Mouse (Mus musculus): ENCODE measurements around the gene Smad9.

Smad9 gene

GRCm38 (mm10) chr3:54809111-54809510, 53.7 kb downstream of the Smad9 start:
- no peak for DNase-seq (ENCODE audit: low read depth)

DNA sequence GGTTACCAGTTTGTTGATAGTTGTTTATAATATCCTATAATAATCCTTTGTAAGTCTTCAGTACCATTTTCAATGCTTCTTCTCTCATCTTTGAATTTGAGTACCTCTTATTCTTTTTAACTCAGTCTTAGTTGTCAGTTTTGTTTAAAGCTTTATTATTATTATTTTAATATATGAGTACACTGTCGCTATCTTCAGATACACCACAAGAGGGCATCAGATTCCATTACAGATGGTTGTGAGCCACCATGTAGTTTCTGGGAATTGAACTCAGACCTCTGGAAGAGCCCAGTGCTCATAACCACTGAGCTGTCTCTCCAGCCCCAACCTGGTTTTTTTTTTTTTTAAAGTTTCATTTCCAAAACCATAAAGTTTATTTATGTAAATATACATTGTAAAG, 56.2 kb downstream of the Smad9 start:
- DNase-seq (ENCODE audit: low read depth), result no peak

- DNase-seq (ENCODE audit: low read depth), result no peak
These were observed 58.1 kb downstream of the Smad9 start for GRCm38 (mm10) chr3:54813418-54813988.

DNA sequence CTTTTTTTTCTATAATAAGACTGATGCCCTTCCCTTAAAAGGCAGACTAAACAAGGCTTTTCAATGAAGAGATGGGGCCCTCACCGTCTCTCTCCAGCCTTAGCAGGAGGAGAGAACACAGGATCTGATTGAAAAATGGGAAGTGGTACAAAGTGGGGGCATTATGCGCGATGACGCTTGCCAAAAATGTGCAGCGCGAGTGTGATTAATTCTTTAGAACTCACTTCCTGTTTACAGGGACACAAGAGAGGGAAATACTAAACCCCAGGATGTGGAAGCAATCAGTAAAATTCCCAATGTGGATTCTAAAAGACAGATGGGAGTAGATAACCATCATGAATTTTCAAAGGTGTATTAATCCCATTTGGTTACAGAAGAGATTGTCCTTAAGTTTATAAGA, 59.2 kb downstream of the Smad9 start:
- DNase-seq (ENCODE audit: low read depth), result no peak

DNA sequence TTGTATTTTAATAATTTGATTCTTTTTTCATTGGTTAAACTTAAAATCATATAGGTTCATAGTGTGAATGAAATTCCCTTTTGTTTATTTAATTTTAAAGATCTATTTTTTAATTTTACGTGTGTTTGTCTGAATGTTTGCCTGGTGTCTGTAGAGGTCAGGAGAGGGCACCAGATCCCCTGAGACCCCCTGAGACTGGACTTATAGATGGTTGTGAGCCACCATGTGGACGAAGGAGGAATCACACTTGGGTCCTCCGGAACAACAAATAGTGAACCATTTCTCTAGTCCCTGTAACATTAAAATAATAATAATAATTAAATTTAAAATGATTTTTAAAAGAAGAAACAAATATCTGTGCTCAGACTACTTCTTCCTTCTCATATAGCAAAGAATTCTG, 59.9 kb downstream of the Smad9 start:
- no peak for DNase-seq (ENCODE audit: low read depth)

GRCm38 (mm10) chr3:54822526-54822925, 67.1 kb downstream of the Smad9 start:
- no peak for DNase-seq (ENCODE audit: low read depth)

GRCm38 (mm10) chr3:54832491-54832890, 77.1 kb downstream of the Smad9 start:
- no peak for DNase-seq (ENCODE audit: low read depth)

DNA sequence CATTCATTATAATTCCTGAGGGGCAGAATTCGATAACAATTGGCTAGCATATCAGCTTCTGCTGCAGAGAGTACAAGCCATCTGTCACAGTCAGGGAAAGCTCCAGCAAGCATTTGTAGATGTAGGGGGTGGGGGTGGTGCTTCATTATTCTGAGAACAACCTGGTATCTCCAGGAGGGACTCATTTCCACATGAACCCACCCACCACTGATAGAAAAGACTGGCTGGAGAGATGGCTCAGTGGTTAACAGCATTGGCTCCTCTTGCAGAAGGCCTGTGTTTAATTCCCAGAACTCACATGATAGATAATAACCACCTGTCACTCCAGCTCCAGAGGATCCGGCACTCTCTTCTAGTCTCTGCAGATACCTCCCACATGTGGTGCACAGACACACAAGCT, 80.0 kb downstream of the Smad9 start:
- DNase-seq (ENCODE audit: low read depth), result no peak

Data from c-Kit-positive CD71-negative TER-119-negative erythroid progenitor cells, embryonic 14.5 days (primary cell).